Mouse (Mus musculus) embryonic facial prominence, embryonic 14.5 days (tissue): ENCODE measurements around the gene Klhl33. TPM values are rescaled to one million over a fixed set of nuclear protein-coding genes. Genes with fewer than 3 reads are reported as not detected.

Experiments
- polyA plus RNA-seq: library from polyadenylated mRNA; unstranded; fragments of >200 nt; fragmentation: Nextera tagmentation; extraction: Ambion mirVana; gene quantifications from 2 replicates; pipeline ENCODE4 v1.2.1, GENCODE M21; 2014

The Klhl33 gene
- polyA plus RNA-seq, 1 experiment from 2014 or later, result 0.21 TPM

Other genes starting within 250 kb of the Klhl33 start
- gene Olfr747, start 204.3 kb downstream of the Klhl33 start, polyA plus RNA-seq, result not detected in 2 replicates
- 0.10 and 0.31 TPM in 2 replicates for gene Olfr748, start 190.1 kb downstream of the Klhl33 start, polyA plus RNA-seq
- gene Olfr749, start 152.4 kb downstream of the Klhl33 start, polyA plus RNA-seq, result not detected in 2 replicates
- 57.7 and 68.7 TPM in 2 replicates for gene Ttc5, start 112.0 kb downstream of the Klhl33 start, polyA plus RNA-seq
- gene Ccnb1ip1, start 89.8 kb downstream of the Klhl33 start, polyA plus RNA-seq, result not detected in 2 replicates
- gene Parp2, start 89.7 kb downstream of the Klhl33 start, polyA plus RNA-seq, result 53.3 and 57.2 TPM in 2 replicates
- 8.4 and 10.3 TPM in 2 replicates for gene Tep1, start 26.9 kb downstream of the Klhl33 start, polyA plus RNA-seq
- gene Osgep, start 27.4 kb upstream of the Klhl33 start, polyA plus RNA-seq, result 138 and 153 TPM in 2 replicates
- 177 and 204 TPM in 2 replicates for gene Apex1, start 27.5 kb upstream of the Klhl33 start, polyA plus RNA-seq
- gene Pip4p1, start 33.3 kb upstream of the Klhl33 start, polyA plus RNA-seq, result 42.0 and 54.8 TPM in 2 replicates
- gene Pnp, start 33.6 kb upstream of the Klhl33 start, polyA plus RNA-seq, result 51.5 and 51.7 TPM in 2 replicates
- gene Gm49342, start 47.0 kb upstream of the Klhl33 start, polyA plus RNA-seq, result not detected in 2 replicates
- gene Pnp2, start 58.5 kb upstream of the Klhl33 start, polyA plus RNA-seq, result 0.45 and 0.73 TPM in 2 replicates
- 0.29 and 0.48 TPM in 2 replicates for gene Rnase10, start 110.2 kb upstream of the Klhl33 start, polyA plus RNA-seq
- not detected in 2 replicates for gene Rnase9, start 144.4 kb upstream of the Klhl33 start, polyA plus RNA-seq
- gene Rnase11, start 152.7 kb upstream of the Klhl33 start, polyA plus RNA-seq, result not detected in 2 replicates
- 0.49 TPM in 1 of 2 replicates, not detected in the other for gene Rnase12, start 160.2 kb upstream of the Klhl33 start, polyA plus RNA-seq
- not detected in 2 replicates for gene Olfr750, start 176.9 kb upstream of the Klhl33 start, polyA plus RNA-seq
- gene Rnase4, start 193.6 kb upstream of the Klhl33 start, polyA plus RNA-seq, result 63.8 and 73.0 TPM in 2 replicates
- gene Ang, start 193.6 kb upstream of the Klhl33 start, polyA plus RNA-seq, result 8.8 and 10.3 TPM in 2 replicates
- gene Eddm3b, start 216.9 kb upstream of the Klhl33 start, polyA plus RNA-seq, result not detected in 2 replicates
- gene Rnase6, start 226.4 kb upstream of the Klhl33 start, polyA plus RNA-seq, result 1.3 TPM in 2 replicates
- 0.48 and 1.1 TPM in 2 replicates for gene Rnase1, start 249.3 kb upstream of the Klhl33 start, polyA plus RNA-seq